Mouse (Mus musculus) lung, postnatal 0 days (tissue): ENCODE results near the gene Cd80.

Source experiments
- CTCF ChIP-seq: IDR thresholded peaks from 2 replicates; pipeline ENCODE4 v1.5.1; 2016; ENCODE audit warnings: antibody characterized with exemption, mild to moderate bottlenecking
- EP300 ChIP-seq: IDR thresholded peaks from 2 replicates; pipeline ENCODE4 v1.6.1; 2016; ENCODE audit warnings: antibody characterized with exemption, mild to moderate bottlenecking, control low read depth

DNA sequence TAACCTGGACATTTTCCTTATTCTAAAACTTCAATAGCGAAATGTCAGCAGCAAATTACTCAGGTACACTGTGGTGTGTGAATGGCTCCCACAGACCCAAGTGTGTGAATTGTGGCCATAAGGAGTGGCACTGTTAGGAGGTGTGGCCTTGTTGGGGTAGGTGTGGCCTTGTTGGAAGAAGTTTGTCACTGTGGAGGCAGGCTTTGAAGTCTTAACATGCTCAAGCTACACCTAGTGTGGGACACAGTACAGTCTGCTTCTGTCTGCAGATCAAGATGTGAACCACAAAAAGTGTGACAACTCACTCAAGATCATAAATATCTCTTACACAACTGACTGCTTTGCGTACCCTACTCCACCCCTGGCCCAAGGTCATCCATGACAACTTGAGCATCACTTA, 55.5 kb downstream of the Cd80 start:
- TF ChIP-seq EP300 (no peak), CTCF (no peak)
